Mouse (Mus musculus) forebrain, embryonic 13.5 days (tissue): ENCODE measurements around the gene Psmd4. TPM values are rescaled to one million over a fixed set of nuclear protein-coding genes. Genes with fewer than 3 reads are reported as not detected.
"Not testable (repeated sequence)": the region's sequence is repeated elsewhere in the genome, so short reads cannot be mapped to it uniquely, and the experiment has no call there.

ENCODE experiments used
- ATAC-seq: fragments of 200-750 bp; cut with Nextera tagmentation; 2 replicates; pipeline ENCODE4 v1.8.0; 2017
- H3K27ac ChIP-seq: fragments of 300-500 bp; sonication (generic); 2 replicates; pipeline ENCODE4 v1.5.1; 2015; ENCODE audit warnings: inconsistent platforms, mild to moderate bottlenecking, moderate library complexity
- H3K27me3 ChIP-seq: fragments of 300-500 bp; sonication (generic); 2 replicates; pipeline ENCODE4 v1.6.1; 2015; ENCODE audit warnings: mild to moderate bottlenecking, inconsistent platforms
- H3K36me3 ChIP-seq: fragments of 300-500 bp; sonication (generic); 2 replicates; pipeline ENCODE4 v1.6.1; 2015; ENCODE audit warnings: mild to moderate bottlenecking, inconsistent platforms; ENCODE audit not compliant: poor library complexity, severe bottlenecking
- H3K4me1 ChIP-seq: fragments of 300-500 bp; sonication (generic); 2 replicates; pipeline ENCODE4 v1.6.1; 2015; ENCODE audit warnings: inconsistent platforms
- H3K4me2 ChIP-seq: fragments of 300-500 bp; sonication (generic); 2 replicates; pipeline ENCODE4 v1.6.1; 2015; ENCODE audit warnings: inconsistent platforms, mild to moderate bottlenecking, moderate library complexity
- H3K4me3 ChIP-seq: fragments of 300-500 bp; sonication (generic); 2 replicates; pipeline ENCODE4 v1.5.1; 2015; ENCODE audit warnings: mild to moderate bottlenecking, inconsistent platforms
- H3K9ac ChIP-seq: fragments of 300-500 bp; sonication (generic); 2 replicates; pipeline ENCODE4 v1.6.1; 2015; ENCODE audit warnings: mild to moderate bottlenecking, inconsistent platforms
- H3K9me3 ChIP-seq: fragments of 300-500 bp; sonication (generic); replicated peaks from 2 replicates; pipeline ENCODE4 v1.6.1; 2016; ENCODE audit warnings: inconsistent platforms
- WGBS: fragments of 180-500 bp; shearing (Covaris S2); methylation state at CpG from one replicate; pipeline ENCODE4 v1.1.7; 2015; 5-methylcytosine and 5-hydroxymethylcytosine counted together
- polyA plus RNA-seq: library from polyadenylated mRNA; unstranded; fragments of >200 nt; fragmentation: Nextera tagmentation; extraction: Ambion mirVana; gene quantifications from 2 replicates; pipeline ENCODE4 v1.2.1, GENCODE M21; 2015

Psmd4 gene
- polyA plus RNA-seq, 1 experiment from 2014 or later = 299 TPM

GRCm38 (mm10) chr3:95047914-95048313 is 5.5 kb upstream of the Psmd4 start:
- Histone ChIP-seq H3K4me1 (no peaks in the 10 kb centered on the region), H3K4me3 (no peak overlapping the region), H3K27me3 (no peaks in the 10 kb centered on the region), H3K4me2 (no peak overlapping the region), H3K9me3 (no peaks in the 10 kb centered on the region), H3K36me3 (no peaks in the 10 kb centered on the region), H3K27ac (no peak overlapping the region), H3K9ac (no peak overlapping the region)
- no peak for ATAC-seq
- 66% methylated on average over 3 of the region's 3 CpGs for WGBS

DNA sequence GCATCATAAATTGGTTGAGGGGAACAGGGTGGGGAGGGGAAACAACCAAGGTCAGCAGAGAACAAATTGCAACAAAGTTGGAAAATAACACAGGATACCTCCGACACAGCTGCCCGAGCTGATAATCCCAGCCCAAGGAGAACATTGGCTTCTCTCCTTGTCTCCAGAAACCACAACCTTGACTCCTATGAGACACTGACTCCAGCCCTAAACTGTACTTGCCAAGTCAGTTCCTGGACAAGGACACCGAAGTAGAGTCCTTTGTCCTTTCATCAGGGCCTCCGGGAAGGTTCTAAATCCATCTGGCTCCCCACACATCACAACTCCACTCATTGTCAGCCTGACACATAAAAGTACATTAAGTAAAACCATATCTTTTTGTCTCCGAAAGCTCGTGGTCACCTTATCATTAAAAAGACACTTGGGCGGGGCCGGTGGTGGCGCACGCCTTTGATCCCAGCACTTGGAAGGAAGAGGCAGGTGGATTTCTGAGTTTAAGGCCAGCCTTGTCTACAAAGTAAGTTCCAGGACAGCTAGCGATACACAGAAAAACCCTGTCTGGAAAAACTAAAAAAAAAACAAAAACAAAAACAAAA is 4.1 kb upstream of the Psmd4 start:
- Histone ChIP-seq H3K4me3 (no peak overlapping the region), H3K9me3 (no peaks in the 10 kb centered on the region), H3K9ac (no peak overlapping the region), H3K36me3 (no peaks in the 10 kb centered on the region), H3K4me1 (peaks cover 3% of the 10 kb centered on the region), H3K27ac (no peak overlapping the region), H3K27me3 (no peaks in the 10 kb centered on the region), H3K4me2 (no peak overlapping the region)
- no peak for ATAC-seq
- WGBS = 91% methylated on average over 11 of the region's 11 CpGs

GRCm38 (mm10) chr3:95043251-95043650 is 837 bp upstream of the Psmd4 start:
- ATAC-seq = no peak
- no peak overlapping the region for H3K4me2 ChIP-seq
- no peak overlapping the region for H3K4me3 ChIP-seq
- H3K27ac ChIP-seq = no peak overlapping the region
- H3K9ac ChIP-seq = no peak overlapping the region
- WGBS = 80% methylated on average over 6 of the region's 6 CpGs
- H3K9me3 ChIP-seq = no peaks in the 10 kb centered on the region
- peaks cover 7% of the 10 kb centered on the region for H3K4me1 ChIP-seq
- peaks cover 17% of the 10 kb centered on the region for H3K36me3 ChIP-seq
- H3K27me3 ChIP-seq = no peaks in the 10 kb centered on the region

- Histone ChIP-seq H3K4me3 (peak overlapping the region; percentile 63), H3K4me2 (peak overlapping the region; percentile 66), H3K36me3 (peaks cover 21% of the 10 kb centered on the region), H3K27me3 (no peaks in the 10 kb centered on the region), H3K27ac (no peak overlapping the region; the same call in 1 of the 2 replicates), H3K9ac (peak overlapping the region; percentile 86), H3K9me3 (no peaks in the 10 kb centered on the region), H3K4me1 (peaks cover 7% of the 10 kb centered on the region)
- peak; percentile 63 for ATAC-seq
- WGBS = 32% methylated on average over 7 of the region's 7 CpGs
These were observed 420 bp upstream of the Psmd4 start for GRCm38 (mm10) chr3:95042838-95043229.

- Histone ChIP-seq H3K4me3 (peak overlapping the region; percentile 63), H3K4me2 (peak overlapping the region; percentile 66), H3K9me3 (no peaks in the 10 kb centered on the region), H3K27me3 (no peaks in the 10 kb centered on the region), H3K36me3 (peaks cover 29% of the 10 kb centered on the region), H3K27ac (no peak overlapping the region), H3K4me1 (peaks cover 7% of the 10 kb centered on the region), H3K9ac (peak overlapping the region; percentile 86)
- 14% methylated on average over 3 of the region's 3 CpGs for WGBS
- ATAC-seq = no peak
These were observed 789 bp downstream of the Psmd4 start for GRCm38 (mm10) chr3:95041625-95042024.

- peaks cover 10% of the 10 kb centered on the region; the same call in 1 of the 2 replicates for H3K4me1 ChIP-seq
- ATAC-seq = no peak
- no peaks in the 10 kb centered on the region for H3K9me3 ChIP-seq
- H3K4me3 ChIP-seq = no peak overlapping the region
- H3K27me3 ChIP-seq = no peaks in the 10 kb centered on the region
- H3K36me3 ChIP-seq = peaks cover 53% of the 10 kb centered on the region
- no peak overlapping the region for H3K9ac ChIP-seq
- H3K27ac ChIP-seq = no peak overlapping the region
- no peak overlapping the region for H3K4me2 ChIP-seq
- 64% methylated on average over 3 of the region's 3 CpGs for WGBS
These were observed 12.5 kb downstream of the Psmd4 start for GRCm38 (mm10) chr3:95029953-95030352.

DNA sequence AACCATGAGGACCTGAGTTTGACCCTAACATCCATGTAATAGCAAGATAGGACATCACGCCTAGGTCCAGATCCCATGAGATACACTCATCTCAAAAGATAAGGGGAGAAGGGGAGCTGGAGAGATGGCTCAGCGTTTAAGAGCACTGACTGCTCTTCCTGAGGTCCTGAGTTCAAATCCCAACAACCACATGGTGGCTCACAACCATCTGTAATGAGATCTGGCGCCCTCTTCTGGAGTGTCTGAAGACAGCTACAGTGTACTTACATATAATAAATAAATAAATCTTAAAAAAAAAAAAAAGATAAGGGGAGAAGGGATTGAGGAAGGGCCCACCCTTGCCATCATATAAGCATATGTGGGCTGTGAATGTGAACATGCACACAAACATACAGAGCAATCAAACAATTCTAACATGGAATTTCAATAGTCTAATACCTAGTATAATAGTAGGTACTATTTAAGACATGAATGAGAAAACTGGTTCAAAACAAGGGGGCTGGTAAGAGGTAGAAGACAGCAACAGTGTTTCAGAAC is 13.1 kb downstream of the Psmd4 start:
- Histone ChIP-seq H3K4me1 (peaks cover 14% of the 10 kb centered on the region), H3K36me3 (peaks cover 47% of the 10 kb centered on the region)
- not testable (repeated sequence) for H3K9ac ChIP-seq, H3K9me3 ChIP-seq, H3K27me3 ChIP-seq, H3K27ac ChIP-seq, H3K4me3 ChIP-seq, ATAC-seq, H3K4me2 ChIP-seq
- WGBS = 77% methylated on average over 3 of the region's 3 CpGs

DNA sequence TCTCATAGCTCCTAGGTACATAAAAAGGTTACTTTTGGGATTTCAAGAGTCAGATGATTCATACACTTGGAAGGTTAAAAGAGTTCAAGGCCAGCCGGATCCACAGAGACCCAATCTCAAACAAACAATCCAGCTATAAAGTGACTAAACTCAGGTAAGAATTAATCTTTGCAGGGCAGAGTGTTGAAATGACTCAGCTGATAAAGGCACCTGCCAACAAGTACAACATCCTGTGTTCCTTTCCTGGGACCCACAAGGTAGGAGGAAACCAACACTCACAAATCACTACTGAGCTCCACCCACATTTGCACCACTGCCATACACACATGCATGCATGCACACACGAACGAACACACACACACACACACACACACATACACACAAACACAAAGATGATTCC is 13.8 kb downstream of the Psmd4 start:
- H3K4me1 ChIP-seq = peaks cover 14% of the 10 kb centered on the region
- no peak overlapping the region for H3K4me3 ChIP-seq
- peaks cover 40% of the 10 kb centered on the region for H3K36me3 ChIP-seq
- H3K4me2 ChIP-seq = no peak overlapping the region
- 92% methylated on average over 3 of the region's 3 CpGs for WGBS
- H3K9ac ChIP-seq = no peak overlapping the region
- H3K27me3 ChIP-seq = no peaks in the 10 kb centered on the region
- no peaks in the 10 kb centered on the region for H3K9me3 ChIP-seq
- no peak for ATAC-seq
- no peak overlapping the region for H3K27ac ChIP-seq

GRCm38 (mm10) chr3:95027701-95028100 is 14.7 kb downstream of the Psmd4 start:
- peak overlapping the region; percentile 2; the same call in 1 of the 2 replicates for H3K27ac ChIP-seq
- no peaks in the 10 kb centered on the region for H3K27me3 ChIP-seq
- H3K9ac ChIP-seq = no peak overlapping the region
- peaks cover 14% of the 10 kb centered on the region for H3K4me1 ChIP-seq
- peaks cover 31% of the 10 kb centered on the region for H3K36me3 ChIP-seq
- no peaks in the 10 kb centered on the region for H3K9me3 ChIP-seq
- WGBS = 72% methylated on average over 5 of the region's 5 CpGs
- no peak overlapping the region for H3K4me3 ChIP-seq
- peak; percentile 79 for ATAC-seq
- no peak overlapping the region for H3K4me2 ChIP-seq

GRCm38 (mm10) chr3:95027057-95027645 is 15.3 kb downstream of the Psmd4 start:
- no peak for ATAC-seq
- H3K4me3 ChIP-seq = no peak overlapping the region
- H3K4me2 ChIP-seq = no peak overlapping the region
- peaks cover 14% of the 10 kb centered on the region for H3K4me1 ChIP-seq
- no peaks in the 10 kb centered on the region for H3K9me3 ChIP-seq
- peaks cover 26% of the 10 kb centered on the region for H3K36me3 ChIP-seq
- H3K9ac ChIP-seq = no peak overlapping the region
- no peaks in the 10 kb centered on the region for H3K27me3 ChIP-seq
- 55% methylated on average over 5 of the region's 5 CpGs for WGBS
- peak overlapping the region; percentile 2; the same call in 1 of the 2 replicates for H3K27ac ChIP-seq

DNA sequence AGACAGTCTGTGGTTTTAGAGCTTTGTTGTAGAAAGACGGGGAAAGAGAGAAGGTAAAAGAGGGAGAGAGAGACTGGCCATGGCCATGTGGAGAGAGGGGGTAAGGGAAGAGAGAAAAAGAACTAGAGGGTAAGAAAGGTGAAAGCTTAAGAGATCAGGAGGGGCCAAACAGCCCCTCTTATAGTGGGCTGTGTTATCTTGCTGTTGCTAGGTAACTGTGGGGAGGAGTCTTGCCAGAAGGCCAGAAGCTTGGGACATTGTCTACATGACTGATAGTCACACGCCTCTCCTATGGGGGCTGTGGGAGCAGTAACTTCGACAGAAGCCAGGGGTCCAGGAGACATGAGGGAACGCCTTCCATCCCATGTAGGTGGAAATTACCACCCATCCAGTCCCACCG is 17.2 kb downstream of the Psmd4 start:
- Histone ChIP-seq H3K36me3 (peaks cover 6% of the 10 kb centered on the region), H3K4me1 (peaks cover 14% of the 10 kb centered on the region), H3K27me3 (no peaks in the 10 kb centered on the region), H3K9me3 (no peaks in the 10 kb centered on the region), H3K27ac (no peak overlapping the region), H3K4me3 (no peak overlapping the region), H3K4me2 (no peak overlapping the region), H3K9ac (no peak overlapping the region)
- 51% methylated on average over 5 of the region's 5 CpGs for WGBS
- ATAC-seq = no peak

GRCm38 (mm10) chr3:95024551-95024950 is 17.9 kb downstream of the Psmd4 start:
- ATAC-seq = no peak
- H3K9ac ChIP-seq = no peak overlapping the region

More at GRCm38 (mm10) chr3:95024551-95024950, 17.9 kb downstream of the Psmd4 start:
- H3K27me3 ChIP-seq = no peaks in the 10 kb centered on the region
- WGBS = 26% methylated on average over 11 of the region's 11 CpGs
- peaks cover 14% of the 10 kb centered on the region for H3K4me1 ChIP-seq
- H3K9me3 ChIP-seq = no peaks in the 10 kb centered on the region
- H3K27ac ChIP-seq = no peak overlapping the region
- H3K36me3 ChIP-seq = no peaks in the 10 kb centered on the region
- no peak overlapping the region for H3K4me3 ChIP-seq
- no peak overlapping the region for H3K4me2 ChIP-seq
